Mouse (Mus musculus) hindbrain, embryonic 13.5 days (tissue): Measurements from ENCODE around the gene Mfn1. TPM values are rescaled to one million over a fixed set of nuclear protein-coding genes. Genes with fewer than 3 reads are reported as not detected.
A peak's percentile ranks its signal among the peaks of the same experiment; 100 is the strongest.

Experiments used
- ATAC-seq: fragments of 200-750 bp; cut with Nextera tagmentation; 2 replicates; pipeline ENCODE4 v1.8.0; 2017; ENCODE audit warnings: moderate TSS enrichment; ENCODE audit not compliant: low FRiP score
- H3K27ac ChIP-seq: fragments of 300-500 bp; sonication (generic); 2 replicates; pipeline ENCODE4 v1.5.1; 2015; ENCODE audit warnings: inconsistent platforms, mild to moderate bottlenecking, moderate library complexity
- H3K27me3 ChIP-seq: fragments of 300-500 bp; sonication (generic); 2 replicates; pipeline ENCODE4 v1.6.1; 2015; ENCODE audit warnings: mild to moderate bottlenecking, inconsistent platforms
- H3K36me3 ChIP-seq: fragments of 300-500 bp; sonication (generic); 2 replicates; pipeline ENCODE4 v1.6.1; 2015; ENCODE audit warnings: mild to moderate bottlenecking, inconsistent platforms
- H3K4me1 ChIP-seq: fragments of 300-500 bp; sonication (generic); replicated peaks from 2 replicates; pipeline ENCODE4 v1.6.1; 2015; ENCODE audit warnings: inconsistent platforms
- H3K4me2 ChIP-seq: fragments of 300-500 bp; sonication (generic); 2 replicates; pipeline ENCODE4 v1.6.1; 2015; ENCODE audit warnings: inconsistent platforms, mild to moderate bottlenecking, moderate library complexity
- H3K4me3 ChIP-seq: fragments of 300-500 bp; sonication (generic); 2 replicates; pipeline ENCODE4 v1.5.1; 2015; ENCODE audit warnings: mild to moderate bottlenecking, inconsistent platforms
- H3K9ac ChIP-seq: fragments of 300-500 bp; sonication (generic); 2 replicates; pipeline ENCODE4 v1.6.1; 2015; ENCODE audit warnings: mild to moderate bottlenecking, inconsistent platforms
- H3K9me3 ChIP-seq: fragments of 300-500 bp; sonication (generic); 2 replicates; pipeline ENCODE4 v1.6.1; 2016; ENCODE audit warnings: inconsistent platforms
- WGBS: fragments of 180-500 bp; shearing (Covaris S2); methylation state at CpG from one replicate; pipeline ENCODE4 v1.1.7; 2015; 5-methylcytosine and 5-hydroxymethylcytosine counted together
- polyA plus RNA-seq: library from polyadenylated mRNA; unstranded; fragments of >200 nt; fragmentation: Nextera tagmentation; extraction: Ambion mirVana; gene quantifications from 2 replicates; pipeline ENCODE4 v1.2.1, GENCODE M21; 2015

The Mfn1 gene
- polyA plus RNA-seq: 39.2 and 43.7 TPM in 2 replicates

- Histone ChIP-seq H3K4me2 (peak within 1 kb of the TSS; percentile 57), H3K4me1 (peaks cover 12% of the 10 kb centered on the region), H3K9ac (peak within 1 kb of the TSS; percentile 88), H3K27me3 (no peaks in the 10 kb centered on the region), H3K9me3 (no peaks in the 10 kb centered on the region), H3K4me3 (peak within 1 kb of the TSS; percentile 71), H3K36me3 (peaks cover 25% of the 10 kb centered on the region), H3K27ac (peak within 1 kb of the TSS; percentile 82)
- WGBS: under 1% methylated on average over 47 of the region's 47 CpGs
- ATAC-seq: peak; percentile 100
These were observed at the start of gene Mfn1 for GRCm38 (mm10) chr3:32529303-32529898. Gene Mfn1 (plus strand): TSS chr3:32529465.

GRCm38 (mm10) chr3:32479961-32480360 is 49.3 kb upstream of the Mfn1 start:
- no peak overlapping the region for H3K9ac ChIP-seq
- no peaks in the 10 kb centered on the region for H3K36me3 ChIP-seq
- H3K4me2 ChIP-seq: no peak overlapping the region
- 92% methylated on average over 7 of the region's 7 CpGs for WGBS
- H3K4me1 ChIP-seq: no peaks in the 10 kb centered on the region
- H3K27me3 ChIP-seq: no peaks in the 10 kb centered on the region
- ATAC-seq: no peak
- no peak overlapping the region for H3K4me3 ChIP-seq
- no peak overlapping the region for H3K27ac ChIP-seq
- no peaks in the 10 kb centered on the region for H3K9me3 ChIP-seq

DNA sequence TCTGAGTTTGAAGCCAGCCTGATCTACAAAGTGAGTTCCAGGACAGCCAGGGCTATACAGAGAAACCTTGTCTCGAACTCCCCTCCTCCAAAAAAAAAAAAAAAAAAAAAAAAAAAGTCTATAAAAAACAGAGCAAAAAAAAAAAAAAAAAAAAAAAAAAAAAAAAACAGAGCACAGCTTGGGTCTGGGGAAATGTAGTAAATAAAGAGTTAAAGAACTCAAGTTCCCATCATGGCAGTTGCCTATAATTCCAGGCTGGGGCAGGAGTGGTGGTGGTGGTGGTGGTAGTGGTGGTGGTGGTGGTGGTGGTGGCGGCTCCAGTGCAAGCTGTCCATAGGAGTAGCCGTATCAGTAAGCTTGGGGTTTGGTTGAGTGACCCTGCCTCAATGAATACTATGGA is 46.2 kb upstream of the Mfn1 start:
- H3K9ac ChIP-seq: no peak overlapping the region
- H3K27me3 ChIP-seq: no peaks in the 10 kb centered on the region
- no peaks in the 10 kb centered on the region for H3K4me1 ChIP-seq
- no peak for ATAC-seq
- H3K27ac ChIP-seq: no peak overlapping the region
- H3K4me3 ChIP-seq: no peak overlapping the region
- H3K4me2 ChIP-seq: no peak overlapping the region
- no peaks in the 10 kb centered on the region for H3K36me3 ChIP-seq
- no peaks in the 10 kb centered on the region for H3K9me3 ChIP-seq
- WGBS: 91% methylated on average over 3 of the region's 3 CpGs

GRCm38 (mm10) chr3:32486543-32486942 is 42.7 kb upstream of the Mfn1 start:
- Histone ChIP-seq H3K9me3 (no peaks in the 10 kb centered on the region), H3K4me3 (no peak overlapping the region), H3K36me3 (no peaks in the 10 kb centered on the region), H3K27ac (no peak overlapping the region), H3K9ac (no peak overlapping the region), H3K27me3 (no peaks in the 10 kb centered on the region), H3K4me1 (no peaks in the 10 kb centered on the region), H3K4me2 (no peak overlapping the region)
- 85% methylated on average over 4 of the region's 4 CpGs for WGBS
- ATAC-seq: no peak

DNA sequence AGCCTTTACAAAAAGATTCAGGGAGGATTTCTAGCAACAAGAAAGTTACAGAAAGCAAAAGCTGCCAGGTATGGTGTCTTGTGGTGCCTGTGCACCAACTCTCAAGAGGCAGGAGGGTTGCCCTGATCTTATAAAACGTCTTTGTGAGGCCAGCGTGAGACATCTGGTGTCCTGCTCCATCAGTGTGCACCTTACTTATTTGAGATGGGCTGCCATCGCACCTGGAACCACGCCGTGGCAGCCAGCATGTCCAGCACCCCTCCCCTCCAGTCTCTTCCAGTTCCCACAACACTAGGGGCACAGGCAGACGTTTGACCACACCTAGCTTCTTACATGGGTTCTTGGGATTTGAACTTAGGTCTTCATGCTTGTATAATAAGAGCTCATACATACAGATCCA is 41.1 kb upstream of the Mfn1 start:
- H3K36me3 ChIP-seq: no peaks in the 10 kb centered on the region
- H3K27ac ChIP-seq: no peak overlapping the region
- no peak for ATAC-seq
- no peaks in the 10 kb centered on the region for H3K27me3 ChIP-seq
- no peaks in the 10 kb centered on the region for H3K9me3 ChIP-seq
- no peak overlapping the region for H3K4me2 ChIP-seq
- WGBS: 86% methylated on average over 6 of the region's 6 CpGs
- H3K4me1 ChIP-seq: no peaks in the 10 kb centered on the region
- no peak overlapping the region for H3K4me3 ChIP-seq
- no peak overlapping the region for H3K9ac ChIP-seq

DNA sequence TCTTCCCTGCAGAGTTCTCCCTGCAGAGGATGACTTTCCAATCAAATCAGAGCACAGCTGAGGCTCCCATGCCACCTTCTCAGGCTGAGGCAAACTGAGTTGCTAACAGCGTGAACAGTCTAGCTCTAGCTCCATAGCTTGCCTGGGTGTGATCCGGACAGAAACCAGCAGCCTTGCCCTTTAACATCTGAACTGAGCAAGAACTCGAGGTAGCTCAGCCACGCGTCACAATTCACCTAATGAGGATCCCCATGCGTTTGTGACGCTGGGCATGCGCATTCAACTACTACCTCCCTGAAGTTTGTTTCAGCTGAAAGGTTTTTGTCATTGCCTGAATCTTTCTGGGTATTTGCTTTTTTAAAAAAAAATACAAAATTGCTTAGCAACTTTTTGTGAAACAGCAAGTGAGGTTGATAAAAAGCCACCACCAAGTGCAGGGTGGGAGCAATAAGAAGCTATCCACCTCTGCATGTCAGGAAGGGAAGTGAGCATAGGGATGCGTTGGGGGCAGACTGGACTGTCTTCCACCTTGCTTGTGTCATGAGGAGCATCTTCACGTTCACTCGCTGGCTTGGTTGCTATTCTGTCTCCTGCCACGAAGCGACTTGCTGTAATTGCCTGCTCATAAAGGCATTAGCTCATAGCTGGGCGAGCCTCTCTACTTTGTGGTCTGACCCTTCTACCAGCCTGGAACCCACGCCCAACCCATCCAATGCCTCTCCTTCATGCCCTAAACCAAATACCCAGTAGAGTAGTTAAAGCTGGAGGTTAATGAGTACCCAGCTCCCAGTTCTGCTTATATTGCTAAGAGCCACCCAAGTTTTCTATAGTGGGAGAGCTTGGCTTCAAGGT is 39.0 kb upstream of the Mfn1 start:
- 87% methylated on average over 15 of the region's 15 CpGs for WGBS
- no peak for ATAC-seq
- H3K27ac ChIP-seq: no peak overlapping the region
- H3K4me1 ChIP-seq: 0 out of 2 replicates have a peak, but pooled peaks cover 2% of the 10 kb centered on the region
- no peak overlapping the region for H3K9ac ChIP-seq
- H3K9me3 ChIP-seq: no peaks in the 10 kb centered on the region
- H3K4me2 ChIP-seq: no peak overlapping the region
- H3K36me3 ChIP-seq: no peaks in the 10 kb centered on the region
- no peaks in the 10 kb centered on the region for H3K27me3 ChIP-seq
- no peak overlapping the region for H3K4me3 ChIP-seq

GRCm38 (mm10) chr3:32490928-32491315 is 38.3 kb upstream of the Mfn1 start:
- no peaks in the 10 kb centered on the region for H3K36me3 ChIP-seq
- H3K27me3 ChIP-seq: no peaks in the 10 kb centered on the region

DNA sequence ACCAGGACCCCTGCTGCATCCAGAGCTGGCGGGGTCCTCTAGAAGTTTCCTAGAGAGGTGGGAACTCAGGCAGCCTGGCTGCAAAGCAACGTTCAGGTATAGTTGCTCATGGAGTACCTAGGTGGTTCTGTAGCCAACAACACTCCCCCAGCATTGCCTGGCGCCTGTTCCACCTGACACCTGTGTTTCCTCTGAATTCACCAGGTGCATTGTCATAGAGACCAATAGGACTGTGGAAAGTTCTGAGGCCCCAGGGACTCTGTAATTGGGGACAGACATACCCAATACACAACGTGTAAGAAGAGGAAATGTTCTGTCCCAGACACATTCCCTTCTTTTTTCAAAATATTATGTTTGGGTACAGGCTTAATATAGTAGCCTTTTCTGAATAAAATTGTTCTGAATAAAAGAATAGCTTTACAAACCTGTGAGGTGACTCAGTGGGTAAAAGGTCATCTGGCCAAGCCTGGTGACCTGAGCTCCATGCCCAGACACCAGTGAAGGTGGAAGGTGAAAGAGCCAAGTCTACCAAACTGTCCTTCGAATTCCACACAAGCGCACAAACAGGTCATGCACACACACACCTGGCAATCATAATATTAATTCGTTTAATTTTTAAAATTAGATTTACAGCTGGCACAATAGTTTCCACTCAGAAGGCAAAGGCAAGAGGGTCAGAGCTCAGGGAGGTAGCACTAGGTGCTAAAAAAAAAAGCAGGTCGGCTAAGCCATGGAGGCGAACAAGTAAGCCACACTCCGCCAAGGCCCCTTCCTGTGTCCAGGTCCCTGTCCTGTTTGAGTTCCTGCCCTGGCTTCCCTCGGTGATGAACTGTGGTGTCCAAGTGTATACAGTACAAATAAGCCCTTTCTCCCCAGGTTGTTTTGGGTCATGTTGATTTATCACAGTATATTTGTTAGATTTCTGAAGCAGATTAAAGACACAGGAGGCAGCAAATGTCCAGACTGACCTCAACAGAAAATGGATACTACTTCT is 36.9 kb upstream of the Mfn1 start, which contains the start of gene Kcnmb3:
TSS of gene Kcnmb3 (minus strand) at position 135 of the 994 bp plus-strand sequence.
- 86% methylated on average over 11 of the region's 11 CpGs for WGBS
- Histone ChIP-seq H3K9me3 (no peaks in the 10 kb centered on the region), H3K9ac (no peak within 1 kb of the TSS), H3K4me2 (no peak within 1 kb of the TSS), H3K36me3 (no peaks in the 10 kb centered on the region), H3K4me3 (no peak within 1 kb of the TSS), H3K27ac (no peak within 1 kb of the TSS), H3K27me3 (no peaks in the 10 kb centered on the region), H3K4me1 (0 out of 2 replicates have a peak, but pooled peaks cover 6% of the 10 kb centered on the region)
- ATAC-seq: no peak

More at GRCm38 (mm10) chr3:32490928-32491315, 38.3 kb upstream of the Mfn1 start:
- Histone ChIP-seq H3K27ac (no peak overlapping the region), H3K4me2 (no peak overlapping the region), H3K4me3 (no peak overlapping the region), H3K9ac (no peak overlapping the region), H3K4me1 (0 out of 2 replicates have a peak, but pooled peaks cover 6% of the 10 kb centered on the region), H3K9me3 (no peaks in the 10 kb centered on the region)
- ATAC-seq: no peak

- no peak overlapping the region for H3K4me2 ChIP-seq
- no peaks in the 10 kb centered on the region for H3K36me3 ChIP-seq
- H3K27ac ChIP-seq: no peak overlapping the region
- H3K27me3 ChIP-seq: no peaks in the 10 kb centered on the region
- no peak for ATAC-seq
- H3K4me1 ChIP-seq: 0 out of 2 replicates have a peak, but pooled peaks cover 6% of the 10 kb centered on the region
- no peak overlapping the region for H3K9ac ChIP-seq
- 90% methylated on average over 8 of the region's 8 CpGs for WGBS
- H3K4me3 ChIP-seq: no peak overlapping the region
- H3K9me3 ChIP-seq: no peaks in the 10 kb centered on the region
These were observed 34.7 kb upstream of the Mfn1 start for GRCm38 (mm10) chr3:32494387-32495087.

- no peaks in the 10 kb centered on the region for H3K9me3 ChIP-seq
- no peak overlapping the region for H3K4me2 ChIP-seq
- ATAC-seq: no peak
- no peak overlapping the region for H3K4me3 ChIP-seq
- H3K27me3 ChIP-seq: no peaks in the 10 kb centered on the region
- no peak overlapping the region for H3K9ac ChIP-seq
- 0 out of 2 replicates have a peak, but pooled peaks cover 6% of the 10 kb centered on the region for H3K4me1 ChIP-seq
- 31% methylated on average over 8 of the region's 8 CpGs for WGBS
- no peaks in the 10 kb centered on the region for H3K36me3 ChIP-seq
- no peak overlapping the region for H3K27ac ChIP-seq
These were observed 34.0 kb upstream of the Mfn1 start for GRCm38 (mm10) chr3:32495088-32495770.
